Comparison of ENCODE assay signal across 15 mouse cellular contexts in the genomic region with DNA sequence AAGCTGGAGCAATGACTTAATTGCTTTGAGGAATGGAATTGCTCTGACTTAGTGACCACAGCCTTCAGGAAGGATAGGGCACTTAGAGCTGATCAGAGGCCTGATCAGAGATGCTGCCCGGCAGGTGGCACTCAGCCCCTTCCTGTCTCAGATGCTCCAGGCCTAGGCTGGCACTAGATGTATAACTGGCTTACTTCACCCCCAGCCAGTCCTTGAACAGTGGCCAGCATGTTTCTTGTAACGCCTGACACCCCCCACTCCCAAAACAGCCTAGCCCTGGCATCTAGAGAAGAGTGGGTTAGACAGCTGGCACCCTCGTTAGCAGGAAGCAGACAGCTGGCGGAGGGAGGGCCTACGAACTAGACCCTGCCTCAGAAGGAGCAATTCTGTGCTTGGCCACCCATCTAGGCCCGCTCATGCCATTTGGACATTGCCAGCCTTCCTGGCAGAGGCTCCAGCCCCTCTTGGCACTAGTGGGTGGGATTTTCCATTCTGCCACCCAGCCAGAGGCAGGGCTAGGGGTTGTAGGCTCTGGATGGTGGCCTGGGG. TPM values are rescaled to one million over a fixed set of nuclear protein-coding genes. Genes with fewer than 3 reads are reported as not detected.
DNase-seq lines count a peak whose midpoint lies in the region; ATAC-seq lines count a peak whose summit lies in the region.
"Had no signal": no experiment of that assay in that cellular context is flagged by ENCODE, and none has a peak within 500 bp of the region (broad histone marks: within the 10 kb centered on the region; RNA-seq: fewer than 3 reads in every experiment).

No protein-coding gene starts in this region.

- WGBS in hindbrain, embryonic 12.5 days = 87% methylated on average over 6 of the region's 6 CpGs
- WGBS in hindbrain, embryonic 10.5 days = 85% methylated on average over 6 of the region's 6 CpGs
- 68% methylated on average over 6 of the region's 6 CpGs for WGBS in neural tube, embryonic 13.5 days
- 79% methylated on average over 6 of the region's 6 CpGs for WGBS in embryonic facial prominence, embryonic 11.5 days
- 65% methylated on average over 6 of the region's 6 CpGs for WGBS in hindbrain, embryonic 16.5 days
- 83% methylated on average over 6 of the region's 6 CpGs for WGBS in midbrain, embryonic 14.5 days

- no peak overlapping the region for H3K27ac ChIP-seq in hindbrain, embryonic 12.5 days
- H3K27ac ChIP-seq in hindbrain, embryonic 10.5 days = no peak overlapping the region
- peak overlapping the region; percentile 56 for H3K27ac ChIP-seq in neural tube, embryonic 13.5 days (replicated peaks)
- 0 out of 2 replicates have a peak overlapping the region, but pooled peaks have one; percentile 13 for H3K27ac ChIP-seq in embryonic facial prominence, embryonic 11.5 days (replicated peaks; ENCODE audit: low read depth, low read length)
- H3K27ac ChIP-seq in hindbrain, embryonic 16.5 days (ENCODE audit: low read depth, low read length) = no peak overlapping the region
- no peak overlapping the region for H3K27ac ChIP-seq in midbrain, embryonic 14.5 days (replicated peaks; ENCODE audit: low read depth, low read length)

- no peak overlapping the region for H3K4me2 ChIP-seq in hindbrain, embryonic 12.5 days (replicated peaks)
- H3K4me2 ChIP-seq in neural tube, embryonic 13.5 days = no peak overlapping the region
- no peak overlapping the region for H3K4me2 ChIP-seq in embryonic facial prominence, embryonic 11.5 days (ENCODE audit: low read depth, low read length)
- no peak overlapping the region for H3K4me2 ChIP-seq in hindbrain, embryonic 16.5 days (ENCODE audit: low read length)
- H3K4me2 ChIP-seq in midbrain, embryonic 14.5 days (ENCODE audit: low read length) = no peak overlapping the region

- no peaks in the 10 kb centered on the region for H3K9me3 ChIP-seq in hindbrain, embryonic 12.5 days (replicated peaks)
- no peaks in the 10 kb centered on the region for H3K9me3 ChIP-seq in hindbrain, embryonic 10.5 days
- H3K9me3 ChIP-seq in neural tube, embryonic 13.5 days = no peaks in the 10 kb centered on the region
- no peaks in the 10 kb centered on the region for H3K9me3 ChIP-seq in embryonic facial prominence, embryonic 11.5 days (replicated peaks; ENCODE audit: control insufficient read depth, low read length)
- no peaks in the 10 kb centered on the region for H3K9me3 ChIP-seq in hindbrain, embryonic 16.5 days (ENCODE audit: control insufficient read depth, low read length)
- no peaks in the 10 kb centered on the region for H3K9me3 ChIP-seq in midbrain, embryonic 14.5 days (ENCODE audit: control insufficient read depth, low read length)

- no peak overlapping the region for H3K4me3 ChIP-seq in hindbrain, embryonic 12.5 days
- no peak overlapping the region for H3K4me3 ChIP-seq in hindbrain, embryonic 10.5 days
- H3K4me3 ChIP-seq in neural tube, embryonic 13.5 days = no peak overlapping the region
- no peak overlapping the region for H3K4me3 ChIP-seq in embryonic facial prominence, embryonic 11.5 days (ENCODE audit: low read depth, low read length)
- no peak overlapping the region for H3K4me3 ChIP-seq in hindbrain, embryonic 16.5 days (ENCODE audit: low read length)
- H3K4me3 ChIP-seq in midbrain, embryonic 14.5 days (replicated peaks; ENCODE audit: low read depth, low read length) = no peak overlapping the region

- peaks cover 42% of the 10 kb centered on the region for H3K27me3 ChIP-seq in hindbrain, embryonic 12.5 days
- peaks cover 77% of the 10 kb centered on the region for H3K27me3 ChIP-seq in hindbrain, embryonic 10.5 days (ENCODE audit: insufficient read depth, poor library complexity, severe bottlenecking)
- H3K27me3 ChIP-seq in neural tube, embryonic 13.5 days = peaks cover 27% of the 10 kb centered on the region
- no peaks in the 10 kb centered on the region; the same call in 1 of the 2 replicates for H3K27me3 ChIP-seq in embryonic facial prominence, embryonic 11.5 days (ENCODE audit: control insufficient read depth, insufficient read depth, low read length)
- H3K27me3 ChIP-seq in hindbrain, embryonic 16.5 days (replicated peaks; ENCODE audit: control insufficient read depth, insufficient read depth, low read length) = peaks cover 6% of the 10 kb centered on the region
- peaks cover 28% of the 10 kb centered on the region for H3K27me3 ChIP-seq in midbrain, embryonic 14.5 days (ENCODE audit: control insufficient read depth, insufficient read depth, low read length)

- peaks cover 43% of the 10 kb centered on the region for H3K4me1 ChIP-seq in hindbrain, embryonic 12.5 days
- peaks cover 57% of the 10 kb centered on the region for H3K4me1 ChIP-seq in hindbrain, embryonic 10.5 days (replicated peaks)
- peaks cover 45% of the 10 kb centered on the region for H3K4me1 ChIP-seq in neural tube, embryonic 13.5 days (replicated peaks)
- peaks cover 29% of the 10 kb centered on the region for H3K4me1 ChIP-seq in embryonic facial prominence, embryonic 11.5 days (ENCODE audit: control insufficient read depth, insufficient read depth, low read length)
- H3K4me1 ChIP-seq in hindbrain, embryonic 16.5 days (ENCODE audit: control insufficient read depth, insufficient read depth, low read depth, low read length) = peaks cover 13% of the 10 kb centered on the region
- peaks cover 3% of the 10 kb centered on the region; the same call in 1 of the 2 replicates for H3K4me1 ChIP-seq in midbrain, embryonic 14.5 days (ENCODE audit: control insufficient read depth, insufficient read depth, low read length)

- 0 out of 2 replicates have a peak overlapping the region, but pooled peaks have one; percentile 0 for H3K9ac ChIP-seq in hindbrain, embryonic 12.5 days
- no peak overlapping the region for H3K9ac ChIP-seq in neural tube, embryonic 13.5 days
- no peak overlapping the region for H3K9ac ChIP-seq in embryonic facial prominence, embryonic 11.5 days (replicated peaks; ENCODE audit: low read length)
- H3K9ac ChIP-seq in hindbrain, embryonic 16.5 days (ENCODE audit: low read depth, low read length) = peak overlapping the region; percentile 41; the same call in 1 of the 2 replicates
- no peak overlapping the region for H3K9ac ChIP-seq in midbrain, embryonic 14.5 days (replicated peaks; ENCODE audit: low read length)

- H3K36me3 ChIP-seq in hindbrain, embryonic 12.5 days = no peaks in the 10 kb centered on the region
- peaks cover 22% of the 10 kb centered on the region; the same call in 1 of the 2 replicates for H3K36me3 ChIP-seq in hindbrain, embryonic 10.5 days
- H3K36me3 ChIP-seq in neural tube, embryonic 13.5 days = peaks cover 19% of the 10 kb centered on the region; the same call in 1 of the 2 replicates
- H3K36me3 ChIP-seq in embryonic facial prominence, embryonic 11.5 days (replicated peaks; ENCODE audit: control insufficient read depth, insufficient read depth, low read depth, low read length) = no peaks in the 10 kb centered on the region
- H3K36me3 ChIP-seq in hindbrain, embryonic 16.5 days (ENCODE audit: control insufficient read depth, insufficient read depth, low read length) = no peaks in the 10 kb centered on the region
- 0 out of 2 replicates have a peak, but pooled peaks cover 3% of the 10 kb centered on the region for H3K36me3 ChIP-seq in midbrain, embryonic 14.5 days (ENCODE audit: control insufficient read depth, insufficient read depth, low read length)

- no peak for DNase-seq in hindbrain, embryonic 10.5 days (ENCODE audit: low spot score)
- no peak for DNase-seq in neural tube, embryonic 10.5 days (ENCODE audit: extremely low spot score, low spot score)
- DNase-seq in embryonic facial prominence, embryonic 11.5 days (ENCODE audit: low spot score) = no peak
- DNase-seq in midbrain, embryonic 14.5 days = no peak
- DNase-seq: cerebellum, adult 8-10 months; gastrocnemius, postnatal 36 days; kidney, postnatal 25 days; lung, adult 2 months; thymus, postnatal 36 days had no signal

- no peak for ATAC-seq in hindbrain, embryonic 12.5 days (ENCODE audit: low FRiP score)
- ATAC-seq in neural tube, embryonic 13.5 days (ENCODE audit: low read depth) = no peak
- ATAC-seq in embryonic facial prominence, embryonic 11.5 days (replicated peaks; ENCODE audit: insufficient number of reproducible peaks, low FRiP score, low TSS enrichment, low read depth) = no peak
- ATAC-seq in hindbrain, embryonic 16.5 days = peak; percentile 74
- ATAC-seq in CD4-positive, CD25-positive, alpha-beta regulatory T cell, adult 4 months = no peak
- no peak for ATAC-seq in midbrain, embryonic 14.5 days (ENCODE audit: low FRiP score, low TSS enrichment)
- ATAC-seq: intestine, postnatal 0 days; Patski had no signal

RNA-seq across cellular contexts. Expression of a gene that starts 12.7 kb away (rescaled TPM):
- polyA plus RNA-seq in hindbrain, embryonic 12.5 days (2016; fragmentation: Nextera tagmentation; extraction: Ambion mirVana) = 38.6 and 41.3 TPM in 2 replicates
- 28.7 and 51.6 TPM in 2 replicates for polyA plus RNA-seq in hindbrain, embryonic 10.5 days (2016; fragmentation: Nextera tagmentation; extraction: Ambion mirVana)
- 97.1 and 121 TPM in 2 replicates for polyA plus RNA-seq in neural tube, embryonic 13.5 days (2015; fragmentation: Nextera tagmentation; extraction: Ambion mirVana)
- 13.7 and 13.9 TPM in 2 replicates for polyA plus RNA-seq in embryonic facial prominence, embryonic 11.5 days (2014; fragmentation: Nextera tagmentation; extraction: Ambion mirVana)
- polyA plus RNA-seq in hindbrain, embryonic 16.5 days (2015; fragmentation: Nextera tagmentation; extraction: Ambion mirVana) = 41.7 and 59.8 TPM in 2 replicates
- polyA plus RNA-seq in CD4-positive, CD25-positive, alpha-beta regulatory T cell, adult 4 months (2017; shearing (Covaris generic)) = not detected
- polyA plus RNA-seq in midbrain, embryonic 14.5 days (2014; fragmentation: Nextera tagmentation; extraction: Ambion mirVana) = 8.4 and 13.7 TPM in 2 replicates

Comparison
In these comparisons a context has a peak if more than half of its experiments do, and no peak if none do; other contexts are left out.
1. H3K27ac ChIP-seq: peak in neural tube, embryonic 13.5 days (single experiment) and embryonic facial prominence, embryonic 11.5 days (single experiment); none in hindbrain, embryonic 12.5 days (single experiment), hindbrain, embryonic 10.5 days (single experiment), hindbrain, embryonic 16.5 days (single experiment) and midbrain, embryonic 14.5 days (single experiment).
2. H3K9ac ChIP-seq: peak in hindbrain, embryonic 12.5 days (single experiment) and hindbrain, embryonic 16.5 days (single experiment); none in neural tube, embryonic 13.5 days (single experiment), embryonic facial prominence, embryonic 11.5 days (single experiment) and midbrain, embryonic 14.5 days (single experiment).